ENCODE assay signal across 8 mouse cellular contexts in the genomic region with DNA sequence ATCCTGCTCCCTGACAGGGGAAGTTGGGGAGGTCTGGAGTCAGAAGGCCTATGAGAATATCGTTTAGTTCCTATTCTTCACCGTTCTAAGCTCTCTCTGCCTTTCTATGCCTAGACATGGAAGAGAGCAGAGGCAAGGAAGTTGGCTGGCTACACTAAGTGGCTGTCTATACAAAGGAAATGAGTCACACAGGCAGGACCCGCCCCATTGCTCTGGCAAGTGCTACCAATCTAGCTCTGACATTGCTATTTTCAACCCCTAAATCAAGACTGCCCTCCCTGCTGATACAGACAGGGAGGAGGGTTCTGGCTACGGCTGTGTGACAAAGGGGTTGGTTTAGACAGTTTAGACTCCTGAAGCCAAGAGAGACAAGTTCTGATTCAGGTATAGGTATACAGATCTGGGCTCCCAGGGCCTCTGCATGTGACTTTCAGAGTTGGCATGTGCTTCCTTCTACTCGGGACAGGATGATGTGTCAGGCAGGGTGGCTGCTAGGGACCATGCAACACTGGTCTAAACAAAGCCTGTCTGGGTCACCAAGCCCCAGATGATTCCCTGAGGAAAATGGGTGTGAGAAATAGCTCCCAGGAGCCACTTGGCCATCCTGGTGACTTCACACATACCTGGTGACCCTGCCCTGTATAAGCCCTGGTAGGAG. TPM values are rescaled to one million over a fixed set of nuclear protein-coding genes. Genes with fewer than 3 reads are reported as not detected.
DNase-seq lines count a peak whose midpoint lies in the region; ATAC-seq and TF ChIP-seq lines count a peak whose summit lies in the region.

No protein-coding gene starts in this region.

- H3K4me1 ChIP-seq in heart, embryonic 16.5 days (ENCODE audit: control insufficient read depth, insufficient read depth, low read length), result peaks cover 30% of the 10 kb centered on the region
- peaks cover 26% of the 10 kb centered on the region for H3K4me1 ChIP-seq in liver, embryonic 12.5 days
- H3K4me1 ChIP-seq in hindbrain, postnatal 0 days (ENCODE audit: insufficient read depth, low read length), result no peaks in the 10 kb centered on the region
- H3K4me1 ChIP-seq in hindbrain, embryonic 11.5 days (replicated peaks; ENCODE audit: control insufficient read depth, insufficient read depth, low read length), result no peaks in the 10 kb centered on the region

- peak; percentile 93 for ATAC-seq in heart, embryonic 16.5 days (replicated peaks; ENCODE audit: extremely low read depth, insufficient read depth, low FRiP score)
- peak; percentile 40 for ATAC-seq in liver, embryonic 12.5 days
- no peak for ATAC-seq in hindbrain, postnatal 0 days
- ATAC-seq in hindbrain, embryonic 11.5 days (ENCODE audit: low FRiP score), result no peak

- no peaks in the 10 kb centered on the region for H3K9me3 ChIP-seq in heart, embryonic 16.5 days (replicated peaks; ENCODE audit: control insufficient read depth, low read length)
- no peaks in the 10 kb centered on the region for H3K9me3 ChIP-seq in liver, embryonic 12.5 days (replicated peaks)
- no peaks in the 10 kb centered on the region for H3K9me3 ChIP-seq in hindbrain, postnatal 0 days (ENCODE audit: low read length)
- no peaks in the 10 kb centered on the region for H3K9me3 ChIP-seq in hindbrain, embryonic 11.5 days (ENCODE audit: control insufficient read depth, low read length)

- WGBS in heart, embryonic 16.5 days, result 16% methylated on average over 5 of the region's 5 CpGs
- 19% methylated on average over 5 of the region's 5 CpGs for WGBS in liver, embryonic 12.5 days (ENCODE audit: insufficient replicate concordance)
- WGBS in hindbrain, postnatal 0 days, result 76% methylated on average over 5 of the region's 5 CpGs
- 81% methylated on average over 5 of the region's 5 CpGs for WGBS in hindbrain, embryonic 11.5 days

- H3K27me3 ChIP-seq in heart, embryonic 16.5 days (ENCODE audit: control insufficient read depth, insufficient read depth, low read length), result no peaks in the 10 kb centered on the region
- H3K27me3 ChIP-seq in liver, embryonic 12.5 days (replicated peaks), result no peaks in the 10 kb centered on the region
- H3K27me3 ChIP-seq in hindbrain, postnatal 0 days (ENCODE audit: insufficient read depth, low read length), result no peaks in the 10 kb centered on the region
- no peaks in the 10 kb centered on the region for H3K27me3 ChIP-seq in hindbrain, embryonic 11.5 days (ENCODE audit: control insufficient read depth, insufficient read depth, low read length)

- no peak for TF ChIP-seq CTCF in hindbrain, postnatal 0 days (IDR thresholded peaks at IDR 0.05; ENCODE audit: low read depth)

- H3K9ac ChIP-seq in heart, embryonic 16.5 days (ENCODE audit: low read length), result peak overlapping the region; percentile 53
- no peak overlapping the region for H3K9ac ChIP-seq in liver, embryonic 12.5 days
- H3K9ac ChIP-seq in hindbrain, postnatal 0 days (replicated peaks; ENCODE audit: low read length), result no peak overlapping the region
- H3K9ac ChIP-seq in hindbrain, embryonic 11.5 days (ENCODE audit: low read depth, low read length), result no peak overlapping the region

- peaks cover 16% of the 10 kb centered on the region for H3K36me3 ChIP-seq in heart, embryonic 16.5 days (ENCODE audit: control insufficient read depth, insufficient read depth)
- H3K36me3 ChIP-seq in liver, embryonic 12.5 days, result peaks cover 52% of the 10 kb centered on the region
- H3K36me3 ChIP-seq in hindbrain, postnatal 0 days (ENCODE audit: insufficient read depth, low read length), result peaks cover 24% of the 10 kb centered on the region; the same call in 1 of the 2 replicates
- no peaks in the 10 kb centered on the region; the same call in 1 of the 2 replicates for H3K36me3 ChIP-seq in hindbrain, embryonic 11.5 days (ENCODE audit: control insufficient read depth, insufficient read depth, low read length)

- H3K27ac ChIP-seq in heart, embryonic 16.5 days (ENCODE audit: low read length), result peak overlapping the region; percentile 95
- H3K27ac ChIP-seq in liver, embryonic 12.5 days, result 0 out of 2 replicates have a peak overlapping the region, but pooled peaks have one; percentile 15
- H3K27ac ChIP-seq in hindbrain, postnatal 0 days, result no peak overlapping the region
- no peak overlapping the region for H3K27ac ChIP-seq in hindbrain, embryonic 11.5 days (ENCODE audit: low read depth, low read length)

- peak; percentile 59 for DNase-seq in right cerebral cortex, adult 18-20 months
- no peak for DNase-seq in right cerebral cortex, postnatal 14 days
- DNase-seq in adrenal gland, postnatal 36 days, result peak; percentile 85 to 88
- DNase-seq in right cerebral cortex, postnatal 36 days (ENCODE audit: low spot score in 2 of 2), result peak; percentile 51 to 53
- no peak for DNase-seq in hindbrain, postnatal 0 days (ENCODE audit: low spot score)
- no peak for DNase-seq in hindbrain, embryonic 11.5 days (ENCODE audit: low spot score)

- H3K4me2 ChIP-seq in heart, embryonic 16.5 days (ENCODE audit: low read depth, low read length), result peak overlapping the region; percentile 29; the same call in 1 of the 2 replicates
- H3K4me2 ChIP-seq in liver, embryonic 12.5 days, result no peak overlapping the region
- no peak overlapping the region for H3K4me2 ChIP-seq in hindbrain, postnatal 0 days (ENCODE audit: low read depth, low read length)
- H3K4me2 ChIP-seq in hindbrain, embryonic 11.5 days (replicated peaks; ENCODE audit: low read depth, low read length), result no peak overlapping the region

- no peak overlapping the region; the same call in 1 of the 2 replicates for H3K4me3 ChIP-seq in heart, embryonic 16.5 days (ENCODE audit: low read length)
- no peak overlapping the region for H3K4me3 ChIP-seq in liver, embryonic 12.5 days
- H3K4me3 ChIP-seq in hindbrain, postnatal 0 days (ENCODE audit: low read length), result no peak overlapping the region
- no peak overlapping the region for H3K4me3 ChIP-seq in hindbrain, embryonic 11.5 days (ENCODE audit: low read depth, low read length)

RNA-seq across cellular contexts. Expression of gene Arhgap27, which starts 18.6 kb away (rescaled TPM):
- total RNA-seq in adrenal gland, postnatal 36 days (2021), result 10 to 100 TPM; 10.1 to 16.3 TPM
- polyA plus RNA-seq in heart, embryonic 16.5 days (2015; fragmentation: Nextera tagmentation; extraction: Ambion mirVana), result 7.5 and 8.5 TPM in 2 replicates
- polyA plus RNA-seq in liver, embryonic 12.5 days (2016; fragmentation: Nextera tagmentation; extraction: Ambion mirVana), result 2.7 and 4.0 TPM in 2 replicates
- total RNA-seq in hindbrain, postnatal 0 days (2014; rRNA removed), result 7.7 and 12.2 TPM in 2 replicates
- 5.5 and 5.9 TPM in 2 replicates for polyA plus RNA-seq in hindbrain, postnatal 0 days (2015; fragmentation: Nextera tagmentation; extraction: Ambion mirVana)
- polyA plus RNA-seq in hindbrain, embryonic 11.5 days (2014; fragmentation: Nextera tagmentation; extraction: Ambion mirVana), result 2.8 and 3.6 TPM in 2 replicates

RNA-seq across cellular contexts. Expression of gene Plekhm1, which starts 30.4 kb away (rescaled TPM):
- 10 to 100 TPM; 20.1 to 21.5 TPM for total RNA-seq in adrenal gland, postnatal 36 days (2021)
- polyA plus RNA-seq in heart, embryonic 16.5 days (2015; fragmentation: Nextera tagmentation; extraction: Ambion mirVana), result 5.9 and 6.1 TPM in 2 replicates
- polyA plus RNA-seq in liver, embryonic 12.5 days (2016; fragmentation: Nextera tagmentation; extraction: Ambion mirVana), result 5.2 and 5.3 TPM in 2 replicates
- total RNA-seq in hindbrain, postnatal 0 days (2014; rRNA removed), result 8.2 and 9.4 TPM in 2 replicates
- polyA plus RNA-seq in hindbrain, postnatal 0 days (2015; fragmentation: Nextera tagmentation; extraction: Ambion mirVana), result 4.9 and 6.3 TPM in 2 replicates
- 7.2 and 7.3 TPM in 2 replicates for polyA plus RNA-seq in hindbrain, embryonic 11.5 days (2014; fragmentation: Nextera tagmentation; extraction: Ambion mirVana)

Comparison
In these comparisons a context has a peak if more than half of its experiments do, and no peak if none do; other contexts are left out.
1. DNase-seq: peak in right cerebral cortex, adult 18-20 months (single experiment), adrenal gland, postnatal 36 days (2 of 2) and right cerebral cortex, postnatal 36 days (2 of 2); none in right cerebral cortex, postnatal 14 days (single experiment), hindbrain, postnatal 0 days (single experiment) and hindbrain, embryonic 11.5 days (single experiment).
2. ATAC-seq: peak in heart, embryonic 16.5 days (single experiment) and liver, embryonic 12.5 days (single experiment); none in hindbrain, postnatal 0 days (single experiment) and hindbrain, embryonic 11.5 days (single experiment).
3. H3K27ac ChIP-seq: peak in heart, embryonic 16.5 days (single experiment) and liver, embryonic 12.5 days (single experiment); none in hindbrain, postnatal 0 days (single experiment) and hindbrain, embryonic 11.5 days (single experiment).